Mouse (Mus musculus) heart, adult 2 months (tissue): Measurements from ENCODE around the gene Apbb1. TPM values are rescaled to one million over a fixed set of nuclear protein-coding genes. Genes with fewer than 3 reads are reported as not detected.

Source experiments
- DNase-seq, 2 experiments: peaks; one replicate each; pipeline ENCODE4 v3.0.0; 2021
- H3K27ac ChIP-seq: fragments of 200-600 bp; 2 replicates; pipeline ENCODE4 v1.8.1; 2022
- H3K27me3 ChIP-seq: fragments of 200-500 bp; 2 replicates; pipeline ENCODE4 v1.6.1; 2012; ENCODE audit warnings: mild to moderate bottlenecking, low read length, inconsistent platforms, mixed read lengths; ENCODE audit not compliant: control insufficient read depth, insufficient read depth
- H3K36me3 ChIP-seq: fragments of 200-500 bp; 2 replicates; pipeline ENCODE4 v1.6.1; 2012; ENCODE audit warnings: low read length, inconsistent platforms; ENCODE audit not compliant: control insufficient read depth, insufficient read depth
- H3K4me1 ChIP-seq: fragments of 200-500 bp; 2 replicates; pipeline ENCODE4 v1.6.1; 2011; ENCODE audit warnings: low read length; ENCODE audit not compliant: control insufficient read depth, insufficient read depth
- H3K4me3 ChIP-seq: fragments of 200-600 bp; 2 replicates; pipeline ENCODE4 v1.8.1; 2022
- H3K79me2 ChIP-seq: fragments of 200-500 bp; replicated peaks from 2 replicates; pipeline ENCODE4 v1.6.1; 2012; ENCODE audit warnings: mild to moderate bottlenecking, inconsistent platforms, low read length, moderate library complexity, mixed read lengths; ENCODE audit not compliant: control insufficient read depth, insufficient read depth
- H3K9ac ChIP-seq: fragments of 200-500 bp; 2 replicates; pipeline ENCODE4 v1.6.1; 2012; ENCODE audit warnings: low read depth, mild to moderate bottlenecking, control low read depth, inconsistent platforms, low read length, mixed read lengths
- CTCF ChIP-seq: fragments of 200-600 bp; IDR thresholded peaks from 2 replicates; pipeline ENCODE4 v1.8.1; 2022; ENCODE audit warnings: antibody characterized with exemption, mild to moderate bottlenecking, moderate library complexity
- EP300 ChIP-seq: fragments of 200-500 bp; IDR thresholded peaks from 2 replicates; pipeline ENCODE4 v1.6.1; 2011; ENCODE audit warnings: low read depth, low read length, control low read depth; ENCODE audit not compliant: insufficient read depth
- POLR2A ChIP-seq: fragments of 200-500 bp; IDR thresholded peaks from 2 replicates; pipeline ENCODE4 v1.6.1; 2011; ENCODE audit warnings: mild to moderate bottlenecking, low read depth, low read length, control low read depth; ENCODE audit not compliant: insufficient read depth
- WGBS: fragments of 180-500 bp; shearing (Covaris S2); methylation state at CpG from one replicate; pipeline ENCODE4 v1.1.7; 2018; 5-methylcytosine and 5-hydroxymethylcytosine counted together
- intact Hi-C: fragments of 180-260 bp; cut with DNase I; formaldehyde crosslinking; loops from one replicate; pipeline ENCODE4 v1.15.1; 2025
- polyA plus RNA-seq: library from polyadenylated mRNA; depleted of rRNA; stranded (reverse); fragments of >200 nt; gene quantifications from 2 replicates; pipeline ENCODE4 v1.2.3, GENCODE M21; 2012
- total RNA-seq, 2 experiments: library from RNA; stranded (reverse); gene quantifications; 2 replicates each; pipeline ENCODE4 v1.2.3; 2021

The Apbb1 gene
- total and polyA plus RNA-seq, 3 experiments, result 123 to 259 (median 147) TPM

GRCm38 (mm10) chr7:105619701-105620100, 38.2 kb upstream of the Apbb1 start:
- TF ChIP-seq POLR2A, result no peak
- TF ChIP-seq CTCF, result no peak
- no peak for TF ChIP-seq EP300
- WGBS, result 91% methylated on average over 3 of the region's 3 CpGs
- Histone ChIP-seq H3K4me3 (no peak overlapping the region), H3K36me3 (peaks cover 5% of the 10 kb centered on the region), H3K27ac (no peak overlapping the region), H3K4me1 (peaks cover 3% of the 10 kb centered on the region), H3K27me3 (no peaks in the 10 kb centered on the region), H3K79me2 (no peaks in the 10 kb centered on the region), H3K9ac (no peak overlapping the region)
- intact Hi-C loops, result no loop called here
- no peak for DNase-seq

GRCm38 (mm10) chr7:105617810-105618209, 36.4 kb upstream of the Apbb1 start:
- Histone ChIP-seq H3K27ac (no peak overlapping the region), H3K27me3 (no peaks in the 10 kb centered on the region), H3K4me1 (peaks cover 3% of the 10 kb centered on the region), H3K9ac (no peak overlapping the region), H3K4me3 (no peak overlapping the region), H3K79me2 (no peaks in the 10 kb centered on the region), H3K36me3 (peaks cover 5% of the 10 kb centered on the region)
- DNase-seq, result no peak
- TF ChIP-seq POLR2A (no peak), CTCF (no peak), EP300 (no peak)
- WGBS, result 96% methylated on average over 22 of the region's 22 CpGs
- intact Hi-C loops, result no loop called here

GRCm38 (mm10) chr7:105616561-105616960, 35.1 kb upstream of the Apbb1 start:
- Histone ChIP-seq H3K9ac (no peak overlapping the region), H3K27ac (no peak overlapping the region), H3K27me3 (no peaks in the 10 kb centered on the region), H3K79me2 (no peaks in the 10 kb centered on the region), H3K4me3 (no peak overlapping the region), H3K36me3 (peaks cover 5% of the 10 kb centered on the region), H3K4me1 (peaks cover 3% of the 10 kb centered on the region)
- WGBS, result 54% methylated on average over 6 of the region's 6 CpGs
- no peak for DNase-seq
- TF ChIP-seq POLR2A (no peak), CTCF (no peak), EP300 (no peak)
- intact Hi-C loops, result no loop called here

GRCm38 (mm10) chr7:105615720-105616119, 34.3 kb upstream of the Apbb1 start:
- Histone ChIP-seq H3K27ac (no peak overlapping the region), H3K79me2 (no peaks in the 10 kb centered on the region), H3K36me3 (peaks cover 5% of the 10 kb centered on the region), H3K4me3 (no peak overlapping the region), H3K4me1 (peaks cover 3% of the 10 kb centered on the region), H3K27me3 (no peaks in the 10 kb centered on the region), H3K9ac (no peak overlapping the region)
- WGBS, result 31% methylated on average over 1 of the region's 1 CpGs
- DNase-seq, result no peak
- no peak for TF ChIP-seq POLR2A
- no peak for TF ChIP-seq EP300
- TF ChIP-seq CTCF, result no peak
- intact Hi-C loops, result no loop called here

- Histone ChIP-seq H3K27ac (no peak overlapping the region), H3K9ac (no peak overlapping the region), H3K36me3 (peaks cover 5% of the 10 kb centered on the region), H3K4me3 (no peak overlapping the region), H3K4me1 (peaks cover 3% of the 10 kb centered on the region), H3K79me2 (no peaks in the 10 kb centered on the region), H3K27me3 (no peaks in the 10 kb centered on the region)
- intact Hi-C loops, result no loop called here
- 91% methylated on average over 1 of the region's 1 CpGs for whole genome bisulfite sequencing
- DNase-seq, result no peak
- TF ChIP-seq POLR2A (no peak), CTCF (no peak), EP300 (no peak)
Measured at GRCm38 (mm10) chr7:105614400-105614799, 32.9 kb upstream of the Apbb1 start.

GRCm38 (mm10) chr7:105611767-105612166, 30.3 kb upstream of the Apbb1 start:
- WGBS, result 85% methylated on average over 1 of the region's 1 CpGs
- no peak for DNase-seq
- H3K9ac ChIP-seq, result no peak overlapping the region
- peaks cover 5% of the 10 kb centered on the region for H3K36me3 ChIP-seq
- no peak overlapping the region for H3K4me3 ChIP-seq
- H3K4me1 ChIP-seq, result peaks cover 3% of the 10 kb centered on the region
- TF ChIP-seq EP300 (no peak), CTCF (no peak), POLR2A (no peak)
- H3K79me2 ChIP-seq, result no peaks in the 10 kb centered on the region
- H3K27ac ChIP-seq, result no peak overlapping the region
- H3K27me3 ChIP-seq, result no peaks in the 10 kb centered on the region
- intact Hi-C loops, result no loop called here
